Mouse (Mus musculus) kidney, adult 10 weeks (tissue): ENCODE measurements around the gene Ermn. TPM values are rescaled to one million over a fixed set of nuclear protein-coding genes. Genes with fewer than 3 reads are reported as not detected.

Experiments used
- polyA plus RNA-seq: library from polyadenylated mRNA; stranded (reverse); fragments of 350-450 nt; fragmentation: Illumina TruSeq; extraction: RNeasy Lipid Tissue Mini Kit (QIAGEN cat#74804); gene quantifications from one replicate; pipeline ENCODE4 v1.2.3, GENCODE M21; 2014; ENCODE audit warnings: low read depth, low replicate concordance

Gene Ermn
- not detected for polyA plus RNA-seq

DNA sequence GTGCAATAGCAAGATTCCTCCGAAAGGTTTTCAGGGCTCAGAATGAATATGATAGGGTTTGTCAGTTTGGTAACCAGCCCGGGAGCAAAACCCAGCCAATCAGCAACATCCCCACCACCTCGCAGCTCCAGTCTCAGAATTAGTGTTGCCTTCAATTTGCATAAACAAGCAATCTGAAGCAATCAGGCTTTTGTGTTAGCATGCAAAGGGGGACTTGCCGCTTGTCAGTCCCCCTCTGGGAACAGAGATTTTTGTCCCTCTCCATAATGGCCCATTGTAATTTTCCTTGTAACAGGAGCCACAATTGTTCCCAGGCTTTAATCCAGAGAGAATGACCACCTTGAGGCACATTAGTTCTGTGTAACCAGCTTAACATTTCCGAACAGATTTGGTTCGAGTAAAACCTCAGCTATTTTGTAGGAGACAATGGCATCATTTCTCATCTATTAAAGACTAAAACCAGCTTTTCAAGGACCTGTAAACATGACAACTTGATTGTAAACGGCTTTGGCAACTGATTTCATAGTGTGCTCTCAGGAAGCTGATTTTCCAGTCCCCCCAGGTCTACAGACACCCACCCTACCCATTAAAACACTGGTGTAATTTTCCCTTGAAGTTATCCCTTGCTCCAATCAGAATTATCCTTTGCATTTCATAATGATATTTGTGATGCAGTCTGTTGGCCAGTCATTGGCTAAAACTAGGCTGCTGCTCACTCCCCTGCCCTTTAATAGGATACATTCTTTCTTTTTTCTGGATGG is at the start of gene Ermn:
Gene Ermn (minus strand): TSS at position 44 of the 761 bp plus-strand sequence.

DNA sequence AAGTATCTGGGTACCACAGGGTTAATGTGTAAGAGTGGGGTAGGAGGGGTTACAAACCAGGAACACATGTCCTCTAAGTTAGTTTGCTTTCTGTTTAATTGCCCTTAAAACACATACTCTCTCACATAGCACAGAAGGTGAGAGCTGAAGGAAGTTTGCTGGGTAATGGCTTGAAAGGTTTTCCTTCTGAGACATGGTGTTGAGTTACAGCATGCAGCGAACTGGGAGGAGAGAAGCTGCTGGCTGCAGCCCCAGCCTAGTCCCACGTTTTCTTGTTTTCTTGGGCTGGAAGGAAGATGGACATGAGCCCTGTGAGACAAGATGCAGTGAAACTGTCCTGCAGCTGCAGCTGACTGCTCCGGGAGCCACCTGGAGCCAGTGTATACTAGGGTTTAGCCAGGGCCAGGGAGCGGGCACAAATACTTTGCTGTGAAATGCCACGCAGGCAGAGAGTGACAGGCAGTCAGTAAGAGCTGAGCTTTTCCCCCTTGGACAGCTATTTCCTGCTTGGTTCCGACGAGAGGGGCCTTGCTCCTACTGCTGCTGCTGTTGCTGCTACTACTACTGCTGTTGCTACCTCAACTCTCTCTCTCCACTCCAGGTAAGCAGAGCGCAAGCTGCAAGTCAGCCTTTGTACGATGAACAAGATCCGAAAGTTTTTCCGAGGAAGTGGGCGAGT is 54.8 kb downstream of the Ermn start, which contains the start of gene Galnt5:
Gene Galnt5 (plus strand): TSS at position 133 of the 679 bp plus-strand sequence.

Other genes with a start within 250 kb of the Ermn start
- gene Galnt5, start 55.0 kb downstream of the Ermn start, polyA plus RNA-seq = 0.08 TPM
- 31.3 TPM for gene Cytip, start 142.7 kb upstream of the Ermn start, polyA plus RNA-seq